Mouse (Mus musculus) kidney, embryonic 16.5 days (tissue): ENCODE measurements around the gene Gm42906. TPM values are rescaled to one million over a fixed set of nuclear protein-coding genes. Genes with fewer than 3 reads are reported as not detected.

ENCODE experiments used
- ATAC-seq: fragments of 200-750 bp; cut with Nextera tagmentation; 2 replicates; pipeline ENCODE4 v1.8.0; 2017; ENCODE audit warnings: moderate TSS enrichment; ENCODE audit not compliant: low FRiP score, low TSS enrichment
- H3K27ac ChIP-seq: fragments of 300-500 bp; sonication (generic); 2 replicates; pipeline ENCODE4 v1.5.1; 2014; ENCODE audit warnings: low read length
- H3K27me3 ChIP-seq: fragments of 300-500 bp; sonication (generic); 2 replicates; pipeline ENCODE4 v1.6.1; 2014; ENCODE audit warnings: low read length, control low read depth, mixed read lengths; ENCODE audit not compliant: insufficient read depth
- H3K36me3 ChIP-seq: fragments of 300-500 bp; sonication (generic); 2 replicates; pipeline ENCODE4 v1.6.1; 2014; ENCODE audit warnings: low read length, control low read depth, mixed read lengths; ENCODE audit not compliant: insufficient read depth
- H3K4me1 ChIP-seq: fragments of 300-500 bp; sonication (generic); 2 replicates; pipeline ENCODE4 v1.6.1; 2014; ENCODE audit warnings: low read length, control low read depth, mixed read lengths; ENCODE audit not compliant: insufficient read depth
- H3K4me2 ChIP-seq: fragments of 300-500 bp; sonication (generic); replicated peaks from 2 replicates; pipeline ENCODE4 v1.6.1; 2014; ENCODE audit warnings: low read depth, low read length
- H3K4me3 ChIP-seq: fragments of 300-500 bp; sonication (generic); 2 replicates; pipeline ENCODE4 v1.5.1; 2014; ENCODE audit warnings: mild to moderate bottlenecking, low read length
- H3K9ac ChIP-seq: fragments of 300-500 bp; sonication (generic); replicated peaks from 2 replicates; pipeline ENCODE4 v1.6.1; 2014; ENCODE audit warnings: low read length
- H3K9me3 ChIP-seq: fragments of 300-500 bp; sonication (generic); 2 replicates; pipeline ENCODE4 v1.6.1; 2016; ENCODE audit warnings: low read length, control low read depth
- WGBS: fragments of 180-500 bp; shearing (Covaris S2); extraction: QIAGEN DNeasy Blood & Tissue Kit; methylation state at CpG from one replicate; pipeline ENCODE4 v1.1.7; 2014; 5-methylcytosine and 5-hydroxymethylcytosine counted together
- polyA plus RNA-seq: library from polyadenylated mRNA; unstranded; fragments of >200 nt; fragmentation: Nextera tagmentation; extraction: Ambion mirVana; gene quantifications from 2 replicates; pipeline ENCODE4 v1.2.1, GENCODE M21; 2015

Gene Gm42906
- polyA plus RNA-seq, 1 experiment from 2014 or later = not detected

- no peaks in the 10 kb centered on the region for H3K27me3 ChIP-seq
- no peak overlapping the region for H3K27ac ChIP-seq
- WGBS = 86% methylated on average over 9 of the region's 9 CpGs
- no peak for ATAC-seq
- H3K4me2 ChIP-seq = no peak overlapping the region
- no peak overlapping the region for H3K4me3 ChIP-seq
- H3K9me3 ChIP-seq = no peaks in the 10 kb centered on the region
- H3K4me1 ChIP-seq = peaks cover 12% of the 10 kb centered on the region
- no peak overlapping the region for H3K9ac ChIP-seq
- H3K36me3 ChIP-seq = no peaks in the 10 kb centered on the region
Measured at GRCm38 (mm10) chr5:151112743-151113142, 315.2 kb downstream of the Gm42906 start.

GRCm38 (mm10) chr5:151111080-151111871, 316.7 kb downstream of the Gm42906 start:
- H3K4me1 ChIP-seq = peaks cover 12% of the 10 kb centered on the region
- no peaks in the 10 kb centered on the region for H3K9me3 ChIP-seq
- WGBS = 91% methylated on average over 7 of the region's 7 CpGs
- no peak for ATAC-seq
- H3K4me3 ChIP-seq = no peak overlapping the region
- no peaks in the 10 kb centered on the region for H3K36me3 ChIP-seq
- no peak overlapping the region for H3K9ac ChIP-seq
- no peak overlapping the region for H3K4me2 ChIP-seq
- H3K27ac ChIP-seq = no peak overlapping the region
- no peaks in the 10 kb centered on the region for H3K27me3 ChIP-seq

GRCm38 (mm10) chr5:151110461-151110908, 317.5 kb downstream of the Gm42906 start:
- Histone ChIP-seq H3K4me2 (no peak overlapping the region), H3K27me3 (no peaks in the 10 kb centered on the region), H3K9me3 (no peaks in the 10 kb centered on the region), H3K27ac (no peak overlapping the region), H3K9ac (no peak overlapping the region), H3K4me3 (no peak overlapping the region), H3K4me1 (peaks cover 12% of the 10 kb centered on the region), H3K36me3 (no peaks in the 10 kb centered on the region)
- ATAC-seq = no peak
- WGBS = 56% methylated on average over 6 of the region's 6 CpGs

GRCm38 (mm10) chr5:151109822-151110221, 318.1 kb downstream of the Gm42906 start:
- Histone ChIP-seq H3K27me3 (no peaks in the 10 kb centered on the region), H3K9me3 (no peaks in the 10 kb centered on the region), H3K27ac (no peak overlapping the region), H3K36me3 (no peaks in the 10 kb centered on the region), H3K4me3 (no peak overlapping the region), H3K9ac (no peak overlapping the region), H3K4me2 (no peak overlapping the region), H3K4me1 (peaks cover 16% of the 10 kb centered on the region)
- 67% methylated on average over 2 of the region's 2 CpGs for WGBS
- ATAC-seq = no peak

- no peak overlapping the region for H3K9ac ChIP-seq
- no peak for ATAC-seq
- H3K4me2 ChIP-seq = peak overlapping the region; percentile 48
- WGBS = 75% methylated on average over 7 of the region's 7 CpGs
- no peaks in the 10 kb centered on the region for H3K9me3 ChIP-seq
- H3K36me3 ChIP-seq = no peaks in the 10 kb centered on the region
- no peaks in the 10 kb centered on the region for H3K27me3 ChIP-seq
- no peak overlapping the region for H3K4me3 ChIP-seq
- peak overlapping the region; percentile 59; the same call in 1 of the 2 replicates for H3K27ac ChIP-seq
- H3K4me1 ChIP-seq = peaks cover 18% of the 10 kb centered on the region
Measured at GRCm38 (mm10) chr5:151108955-151109354, 319.0 kb downstream of the Gm42906 start.

- peak overlapping the region; percentile 45 for H3K9ac ChIP-seq
- peak; percentile 76 for ATAC-seq
- H3K4me3 ChIP-seq = peak overlapping the region; percentile 24
- H3K27me3 ChIP-seq = no peaks in the 10 kb centered on the region
- no peaks in the 10 kb centered on the region for H3K9me3 ChIP-seq
- H3K4me1 ChIP-seq = peaks cover 18% of the 10 kb centered on the region
- H3K27ac ChIP-seq = peak overlapping the region; percentile 59
- peak overlapping the region; percentile 48 for H3K4me2 ChIP-seq
- no peaks in the 10 kb centered on the region for H3K36me3 ChIP-seq
- 25% methylated on average over 19 of the region's 19 CpGs for WGBS
Measured at GRCm38 (mm10) chr5:151108291-151108897, 319.6 kb downstream of the Gm42906 start.

GRCm38 (mm10) chr5:151106841-151107240, 321.1 kb downstream of the Gm42906 start:
- no peak overlapping the region for H3K9ac ChIP-seq
- no peak overlapping the region for H3K4me2 ChIP-seq
- H3K27ac ChIP-seq = no peak overlapping the region
- 92% methylated on average over 3 of the region's 3 CpGs for WGBS
- H3K4me3 ChIP-seq = no peak overlapping the region
- peaks cover 21% of the 10 kb centered on the region for H3K4me1 ChIP-seq
- H3K36me3 ChIP-seq = no peaks in the 10 kb centered on the region
- H3K27me3 ChIP-seq = no peaks in the 10 kb centered on the region
- H3K9me3 ChIP-seq = no peaks in the 10 kb centered on the region
- no peak for ATAC-seq

GRCm38 (mm10) chr5:151105054-151105971, 322.6 kb downstream of the Gm42906 start:
- Histone ChIP-seq H3K27me3 (no peaks in the 10 kb centered on the region), H3K4me3 (no peak overlapping the region), H3K9me3 (no peaks in the 10 kb centered on the region), H3K36me3 (no peaks in the 10 kb centered on the region), H3K4me2 (no peak overlapping the region), H3K27ac (no peak overlapping the region), H3K9ac (no peak overlapping the region), H3K4me1 (peaks cover 21% of the 10 kb centered on the region)
- 73% methylated on average over 10 of the region's 10 CpGs for WGBS
- ATAC-seq = no peak; the same call in 1 of the 2 replicates

GRCm38 (mm10) chr5:151104354-151105053, 323.5 kb downstream of the Gm42906 start:
- no peak overlapping the region for H3K4me3 ChIP-seq
- no peak overlapping the region for H3K4me2 ChIP-seq
- H3K9me3 ChIP-seq = no peaks in the 10 kb centered on the region
- no peaks in the 10 kb centered on the region for H3K36me3 ChIP-seq
- no peak overlapping the region for H3K9ac ChIP-seq
- no peaks in the 10 kb centered on the region for H3K27me3 ChIP-seq
- H3K4me1 ChIP-seq = peaks cover 21% of the 10 kb centered on the region
- ATAC-seq = peak; percentile 66
- 50% methylated on average over 9 of the region's 9 CpGs for WGBS
- H3K27ac ChIP-seq = peak overlapping the region; percentile 56
